Mouse (Mus musculus) c-Kit-positive CD71-positive TER-119-positive erythroid progenitor cells, embryonic 14.5 days (primary cell): Measurements from ENCODE around the gene R3hdm2.

Experiments
- DNase-seq: peaks from one replicate; pipeline ENCODE4 v3.0.0-alpha.2; 2013; ENCODE audit warnings: low spot score

Gene R3hdm2

GRCm38 (mm10) chr10:127353909-127354895, 25.9 kb upstream of the R3hdm2 start, which contains the start of gene Inhbe:
Gene Inhbe (minus strand): TSS chr10:127354411.
- no peak for DNase-seq

DNA sequence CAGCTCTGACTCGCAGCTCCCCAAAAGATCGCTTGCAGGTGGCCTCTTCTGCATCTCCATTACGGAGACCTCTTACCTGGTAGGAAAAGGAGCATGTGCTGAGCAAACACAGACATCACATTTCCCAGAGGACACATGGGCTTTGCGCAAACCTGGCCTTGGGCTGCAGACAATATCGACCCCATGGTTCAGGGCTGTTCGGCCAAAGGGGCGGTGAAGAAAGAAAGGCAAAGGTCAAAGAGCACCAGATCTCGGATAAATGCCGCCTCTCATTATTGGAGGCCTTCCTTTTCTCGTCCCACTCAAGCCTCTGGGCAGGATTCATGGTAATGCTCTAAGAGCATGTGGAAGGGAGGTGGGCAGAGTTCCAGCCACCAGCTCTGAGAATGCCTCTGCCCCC, 24.8 kb upstream of the R3hdm2 start:
- no peak for DNase-seq

GRCm38 (mm10) chr10:127360714-127361113, 19.4 kb upstream of the R3hdm2 start:
- no peak for DNase-seq

GRCm38 (mm10) chr10:127367116-127367515, 13.0 kb upstream of the R3hdm2 start:
- DNase-seq: no peak

DNA sequence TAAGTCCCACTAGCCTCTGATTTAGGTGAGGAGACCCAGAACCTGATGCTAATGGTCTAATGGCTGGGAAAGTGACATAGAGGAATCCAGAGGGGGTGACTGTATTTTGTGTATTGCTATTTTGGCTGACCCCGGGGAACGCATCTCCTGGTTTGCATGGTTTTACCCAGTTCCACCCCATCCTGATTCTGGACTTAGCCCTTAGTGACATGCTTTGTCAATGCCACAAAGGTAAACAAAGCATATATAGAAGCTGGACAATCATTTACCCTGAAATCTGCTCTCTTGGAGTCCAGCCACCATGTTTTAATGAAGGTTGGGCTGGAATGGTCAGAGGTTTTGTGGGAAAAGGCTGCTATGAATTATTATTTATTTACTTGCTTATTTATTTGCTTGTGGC, 11.9 kb upstream of the R3hdm2 start:
- no peak for DNase-seq

- DNase-seq: no peak
Observed at GRCm38 (mm10) chr10:127369834-127370820, 10.0 kb upstream of the R3hdm2 start, which contains the start of gene Inhbc. Gene Inhbc (minus strand): TSS chr10:127370431.

DNA sequence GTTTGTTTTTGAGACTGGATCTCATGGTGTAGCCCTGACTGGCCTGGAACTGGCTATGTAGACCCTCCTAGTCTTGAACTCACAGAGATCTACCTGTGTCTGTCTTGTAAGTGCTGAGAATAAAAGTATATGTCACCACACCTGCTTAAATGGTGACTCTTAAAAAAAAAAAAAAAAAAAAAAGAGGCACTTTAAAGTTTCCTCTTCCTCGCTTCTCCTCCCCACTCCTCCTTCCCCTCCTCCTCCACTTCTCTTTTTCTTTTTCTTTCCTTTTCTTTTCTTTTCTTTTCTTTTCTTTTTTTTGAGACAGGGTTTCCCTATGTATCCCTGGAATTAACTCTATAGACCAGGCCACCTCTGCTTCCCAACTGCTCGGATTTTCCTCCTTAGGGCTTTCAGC, 9.1 kb upstream of the R3hdm2 start:
- no peak for DNase-seq

- DNase-seq: no peak
Observed at GRCm38 (mm10) chr10:127377700-127378099, 2.4 kb upstream of the R3hdm2 start.

DNA sequence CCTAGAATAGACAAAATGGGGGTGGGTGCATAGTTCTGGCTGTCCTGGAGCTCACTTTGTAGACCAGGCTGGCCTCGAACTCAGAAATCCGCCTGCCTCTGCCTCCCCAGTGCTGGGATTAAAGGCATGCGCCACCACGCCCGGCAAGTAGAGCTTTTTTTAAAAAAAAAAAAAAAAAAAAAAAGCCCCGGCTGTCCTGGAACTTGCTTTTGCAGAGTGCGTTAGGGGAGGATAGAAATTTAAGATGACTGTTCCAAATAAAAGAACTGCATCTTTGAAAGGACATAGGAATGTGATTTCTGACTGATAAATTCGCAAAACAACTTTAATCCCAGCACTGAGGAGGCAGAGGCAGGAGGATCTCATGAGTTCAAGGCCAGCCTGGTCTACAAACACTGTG, 473 bp upstream of the R3hdm2 start:
- no peak for DNase-seq

- peak; percentile 30 for DNase-seq
Observed at GRCm38 (mm10) chr10:127380767-127381742, 928 bp downstream of the R3hdm2 start.

GRCm38 (mm10) chr10:127381743-127382134, 1.6 kb downstream of the R3hdm2 start:
- DNase-seq: no peak

GRCm38 (mm10) chr10:127391774-127392173, 11.6 kb downstream of the R3hdm2 start:
- no peak for DNase-seq

DNA sequence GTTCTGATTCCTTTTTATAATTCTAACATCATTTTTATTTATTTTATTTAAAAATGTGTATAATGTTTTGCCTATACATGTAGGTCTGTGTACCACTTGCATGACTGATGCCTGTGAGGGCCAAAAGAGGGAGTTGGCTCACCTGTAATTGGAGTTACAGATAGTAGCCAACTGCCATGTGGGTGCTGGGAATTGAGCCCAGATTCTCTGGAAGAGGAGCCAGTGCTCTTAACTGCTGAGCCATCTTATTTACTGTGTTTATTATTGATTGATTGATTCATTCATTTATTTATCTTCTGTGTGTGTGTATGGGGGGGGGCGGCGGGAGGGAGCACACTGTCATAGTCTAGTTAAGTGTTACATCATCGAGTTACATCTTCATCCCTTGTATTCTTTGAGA, 24.6 kb downstream of the R3hdm2 start:
- no peak for DNase-seq

GRCm38 (mm10) chr10:127407391-127407790, 27.3 kb downstream of the R3hdm2 start:
- DNase-seq: no peak

- no peak for DNase-seq
Observed at GRCm38 (mm10) chr10:127412101-127412500, 32.0 kb downstream of the R3hdm2 start.

DNA sequence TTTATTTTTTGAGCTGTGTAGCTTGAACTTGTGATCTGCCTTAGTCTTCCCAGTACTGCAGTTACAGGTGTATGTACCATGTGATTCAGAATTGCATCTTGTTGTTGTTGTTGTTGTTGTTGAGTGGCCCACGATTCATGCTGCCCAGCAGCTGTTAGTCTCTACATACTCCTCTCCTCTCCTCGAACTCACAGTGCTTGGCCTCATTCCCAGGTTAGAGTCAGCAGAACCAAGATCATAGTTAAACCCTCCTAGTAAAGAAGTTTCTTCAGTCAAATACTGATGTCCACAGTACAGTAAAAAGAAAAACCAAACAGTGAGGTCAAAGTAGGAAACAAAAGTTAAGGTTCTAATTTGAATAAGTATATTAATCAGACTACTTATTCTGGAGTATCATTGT, 32.6 kb downstream of the R3hdm2 start:
- DNase-seq: no peak

DNA sequence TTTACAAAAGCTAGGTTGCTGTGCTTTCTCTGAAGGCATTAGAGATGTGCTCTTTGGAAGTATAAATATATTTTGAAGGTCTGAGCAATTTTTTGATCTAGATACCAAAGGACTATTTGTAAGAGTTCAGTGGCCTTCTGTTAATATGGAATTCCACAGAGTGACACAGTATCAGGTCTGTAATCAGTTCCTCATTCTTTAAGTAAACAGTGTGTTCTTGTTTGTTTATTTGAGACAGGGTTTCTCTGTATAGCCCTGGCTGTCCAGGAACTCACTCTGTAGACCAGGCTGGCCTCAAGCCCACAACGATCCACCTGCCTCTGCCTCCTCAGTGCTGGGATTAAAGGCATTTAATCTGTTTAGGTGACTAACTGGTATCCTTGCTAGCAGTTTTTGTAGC, 33.5 kb downstream of the R3hdm2 start:
- no peak for DNase-seq

DNA sequence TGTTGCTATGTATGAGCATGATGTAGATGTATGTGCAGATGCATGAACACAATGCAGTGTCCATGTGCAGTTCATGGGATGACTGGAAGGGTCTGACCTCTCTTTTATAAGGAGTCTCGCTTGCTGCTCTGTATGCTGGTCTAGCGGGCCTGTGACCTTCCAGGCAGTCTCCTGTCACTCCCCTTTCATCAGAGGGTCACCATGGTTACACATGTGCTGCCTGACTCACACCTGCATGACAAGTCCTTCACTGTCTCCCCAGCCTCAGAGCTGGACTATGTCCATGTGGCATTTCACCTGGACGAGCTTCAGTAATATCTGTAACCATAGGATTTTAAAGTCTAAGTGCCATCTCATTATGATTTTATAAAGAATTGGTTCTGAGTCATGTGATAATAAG, 34.0 kb downstream of the R3hdm2 start:
- no peak for DNase-seq

GRCm38 (mm10) chr10:127420131-127420530, 40.0 kb downstream of the R3hdm2 start:
- no peak for DNase-seq

GRCm38 (mm10) chr10:127420676-127421353, 40.7 kb downstream of the R3hdm2 start:
- DNase-seq: no peak

DNA sequence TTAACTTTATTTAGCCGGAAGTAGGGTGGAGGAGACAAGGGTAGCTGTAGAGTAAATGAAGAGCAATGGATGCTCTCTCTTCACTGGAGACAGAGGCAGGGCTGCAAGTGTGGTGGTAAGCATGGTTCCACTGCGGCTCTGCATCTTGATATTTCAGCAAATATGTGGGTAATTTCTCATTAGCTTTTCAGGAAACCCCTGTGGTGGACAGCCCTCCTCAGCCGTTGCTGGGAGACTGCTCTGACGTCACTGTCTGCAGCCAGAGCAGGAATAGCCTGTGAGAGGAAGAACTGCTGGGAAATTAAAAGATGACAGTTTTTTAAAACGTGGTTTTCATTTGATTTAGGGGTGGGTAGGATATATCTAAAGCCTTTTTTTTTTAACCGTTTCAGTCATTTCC, 41.9 kb downstream of the R3hdm2 start:
- no peak for DNase-seq
